Mouse (Mus musculus) right cerebral cortex, postnatal 36 days (tissue): ENCODE data around the gene Nicn1.
"Not testable (repeated sequence)": the region's sequence is repeated elsewhere in the genome, so short reads cannot be mapped to it uniquely, and the experiment has no call there.

Source experiments
- DNase-seq, 2 experiments: peaks; one replicate each; pipeline ENCODE4 v3.0.0; 2022; ENCODE audit warnings: low spot score in 2 of 2, mixed read lengths in 1 of 2

Gene Nicn1

GRCm38 (mm10) chr9:108290016-108290750 lies at the start of gene Nicn1:
Nicn1 (plus strand) TSS chr9:108290429.
- DNase-seq: peak; percentile 93 to 97

GRCm38 (mm10) chr9:108244540-108244939 lies 45.7 kb upstream of the Nicn1 start:
- DNase-seq: no peak

GRCm38 (mm10) chr9:108244984-108245383 lies 45.2 kb upstream of the Nicn1 start:
- no peak for DNase-seq

GRCm38 (mm10) chr9:108248957-108249356 lies 41.3 kb upstream of the Nicn1 start:
- no peak for DNase-seq

- DNase-seq: no peak
Observed at GRCm38 (mm10) chr9:108251877-108252276, 38.4 kb upstream of the Nicn1 start.

- no peak for DNase-seq
Observed at GRCm38 (mm10) chr9:108252766-108253165, 37.5 kb upstream of the Nicn1 start.

GRCm38 (mm10) chr9:108260526-108260925 lies 29.7 kb upstream of the Nicn1 start:
- no peak for DNase-seq

GRCm38 (mm10) chr9:108261865-108262264 lies 28.4 kb upstream of the Nicn1 start:
- no peak for DNase-seq

GRCm38 (mm10) chr9:108262494-108263049 lies 27.7 kb upstream of the Nicn1 start:
- no peak for DNase-seq

GRCm38 (mm10) chr9:108263131-108263681 lies 27.0 kb upstream of the Nicn1 start:
- DNase-seq: peak; percentile 17 to 34

GRCm38 (mm10) chr9:108263690-108264190 lies 26.5 kb upstream of the Nicn1 start, which contains the start of gene Dag1:
Dag1 (minus strand) TSS chr9:108263958.
- peak; percentile 98 for DNase-seq

- DNase-seq: no peak
Observed at GRCm38 (mm10) chr9:108264191-108264921, 25.9 kb upstream of the Nicn1 start.

- no peak for DNase-seq
Observed at GRCm38 (mm10) chr9:108266261-108266935, 23.8 kb upstream of the Nicn1 start.

GRCm38 (mm10) chr9:108267691-108268090 lies 22.5 kb upstream of the Nicn1 start:
- DNase-seq: no peak

- not testable (repeated sequence) for DNase-seq
Observed at GRCm38 (mm10) chr9:108268701-108269100, 21.5 kb upstream of the Nicn1 start.

GRCm38 (mm10) chr9:108271941-108272340 lies 18.3 kb upstream of the Nicn1 start:
- DNase-seq: no peak

GRCm38 (mm10) chr9:108272691-108273090 lies 17.5 kb upstream of the Nicn1 start:
- DNase-seq: no peak

- DNase-seq: no peak
Observed at GRCm38 (mm10) chr9:108273485-108273884, 16.7 kb upstream of the Nicn1 start.

- DNase-seq: no peak
Observed at GRCm38 (mm10) chr9:108274476-108275330, 15.5 kb upstream of the Nicn1 start.

GRCm38 (mm10) chr9:108275331-108275659 lies 14.9 kb upstream of the Nicn1 start:
- no peak for DNase-seq
